Mouse (Mus musculus): ENCODE results near the gene Ncdn.

DNA sequence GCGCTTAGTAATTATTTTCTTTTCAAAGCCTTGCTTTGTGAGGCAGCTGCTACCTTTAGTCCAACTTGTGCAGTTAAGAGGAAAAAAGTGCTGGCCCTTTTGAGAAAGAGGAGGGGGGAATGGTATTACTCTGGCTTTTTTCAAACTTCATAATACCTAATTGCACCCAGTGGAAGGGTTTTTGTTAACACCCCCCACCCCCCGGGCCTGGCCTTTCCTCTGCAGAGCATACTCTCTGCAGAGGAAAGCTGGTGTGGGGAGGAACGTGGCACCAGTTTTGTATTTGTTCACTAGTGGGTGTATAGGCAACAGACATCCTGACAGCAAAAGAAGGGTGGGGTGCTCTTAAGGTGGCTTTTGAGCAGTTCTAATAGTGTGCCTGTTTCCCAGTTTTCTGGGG lies 28.6 kb upstream of the Ncdn start:
- TF ChIP-seq TAL1 (IDR thresholded peaks at IDR 0.05; ENCODE audit: low read length): no peak
- TF ChIP-seq GATA1 (IDR thresholded peaks at IDR 0.05; ENCODE audit: low read length): no peak

Measured in erythroblast, embryonic 14.5 days (primary cell).